Mouse (Mus musculus): ENCODE measurements around the gene Zfp78.

Gene Zfp78

DNA sequence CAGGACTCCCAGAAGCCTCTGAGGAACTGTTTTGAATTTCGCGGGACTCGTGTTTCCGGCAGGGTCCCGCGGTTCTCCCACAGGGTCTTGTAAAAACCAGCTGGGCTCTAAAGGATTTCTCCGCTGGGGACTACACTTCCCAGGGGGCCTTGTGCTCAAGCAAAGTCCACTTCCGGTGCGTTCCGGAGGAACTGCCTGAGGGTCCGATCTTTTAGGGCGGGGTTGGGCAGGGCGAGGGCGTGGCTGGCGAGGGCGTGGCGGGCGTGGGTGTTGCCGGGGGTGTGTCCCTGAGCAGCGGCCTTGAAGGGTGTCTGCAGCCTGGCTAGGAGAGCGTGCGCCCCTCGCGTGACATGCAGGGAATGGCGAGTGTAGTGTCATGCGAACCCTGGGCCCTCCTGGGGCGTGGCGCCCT is 20.0 kb downstream of the Zfp78 start, which contains the start of gene Zfp28:
Gene Zfp28 (plus strand): TSS at position 252 of the 412 bp plus-strand sequence.
- in situ Hi-C loops (cut with MboI; ENCODE audit: unreplicated experiment in 2 of 2): loop anchor here in 1 of 2 experiments (10.0 kb wide), 1 partner anchor 742 kb away; the partner anchor contains the start of gene Zfp954

DNA sequence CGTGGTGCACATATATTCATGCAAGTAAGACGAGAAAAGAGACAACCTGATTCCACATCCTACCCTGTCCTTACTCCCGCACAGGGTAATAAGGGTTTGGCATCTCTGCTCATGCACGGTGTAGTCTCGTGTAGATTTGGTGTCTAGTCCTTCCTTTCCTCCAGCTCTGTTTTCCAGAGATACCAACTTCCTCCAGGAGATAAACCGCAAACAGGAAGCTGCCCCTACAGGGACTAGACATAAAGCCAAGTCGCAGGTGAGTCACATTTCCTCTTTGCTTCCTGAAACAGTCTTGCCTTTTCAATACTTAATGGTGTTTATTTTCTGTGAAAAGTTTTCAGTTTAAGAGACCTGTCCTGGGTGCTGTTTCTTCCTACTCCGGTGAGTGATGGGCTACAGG is 20.9 kb downstream of the Zfp78 start:
- in situ Hi-C loops (cut with MboI; ENCODE audit: unreplicated experiment in 2 of 2): loop anchor here in 1 of 2 experiments (10.0 kb wide), 1 partner anchor 741 kb away; the partner anchor contains the start of gene Zfp954

DNA sequence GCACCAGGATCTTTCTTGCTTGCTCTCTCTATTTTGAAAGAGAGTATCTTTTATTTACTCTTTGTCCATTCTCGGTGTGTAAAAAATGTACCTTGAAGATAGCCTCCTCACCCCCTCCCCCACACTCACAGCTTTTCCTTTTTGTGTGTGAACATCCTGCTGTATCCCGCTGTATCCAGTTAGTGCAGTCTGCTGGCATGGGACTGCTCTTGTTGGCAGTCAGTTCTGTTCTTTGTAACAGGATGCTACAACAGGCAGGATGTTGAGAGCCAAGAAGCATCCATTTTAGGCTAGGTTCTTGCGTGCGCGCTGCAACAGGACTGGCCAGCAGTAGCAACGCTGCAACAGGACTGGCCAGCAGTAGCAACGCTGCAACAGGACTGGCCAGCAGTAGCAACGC is 23.9 kb downstream of the Zfp78 start:
- in situ Hi-C loops (cut with MboI; ENCODE audit: unreplicated experiment in 2 of 2): loop anchor here in 1 of 2 experiments (10.0 kb wide), 1 partner anchor 738 kb away; the partner anchor contains the start of gene Zfp954

DNA sequence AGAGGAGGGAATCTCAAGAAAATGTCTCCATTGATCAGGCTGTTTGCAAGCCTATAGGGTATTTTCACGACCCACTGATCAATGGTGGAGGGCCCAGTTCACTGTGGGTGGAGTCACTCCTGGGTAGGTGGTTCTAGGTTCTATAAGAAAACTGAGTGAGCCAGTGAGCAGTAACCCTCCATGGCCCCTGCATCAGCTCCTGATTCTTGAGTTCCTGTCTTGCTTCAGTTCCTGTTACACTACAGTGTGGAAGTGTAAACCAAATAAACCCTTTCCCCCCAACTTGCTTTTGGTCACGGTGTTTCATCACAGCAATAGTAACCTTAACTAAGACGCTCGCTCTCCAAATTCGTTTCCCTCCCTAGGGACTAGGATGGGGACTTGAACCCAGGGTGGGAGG is 25.9 kb downstream of the Zfp78 start:
- in situ Hi-C loops (cut with MboI; ENCODE audit: unreplicated experiment in 2 of 2): loop anchor here in 1 of 2 experiments (10.0 kb wide), 1 partner anchor 736 kb away; the partner anchor contains the start of gene Zfp954

DNA sequence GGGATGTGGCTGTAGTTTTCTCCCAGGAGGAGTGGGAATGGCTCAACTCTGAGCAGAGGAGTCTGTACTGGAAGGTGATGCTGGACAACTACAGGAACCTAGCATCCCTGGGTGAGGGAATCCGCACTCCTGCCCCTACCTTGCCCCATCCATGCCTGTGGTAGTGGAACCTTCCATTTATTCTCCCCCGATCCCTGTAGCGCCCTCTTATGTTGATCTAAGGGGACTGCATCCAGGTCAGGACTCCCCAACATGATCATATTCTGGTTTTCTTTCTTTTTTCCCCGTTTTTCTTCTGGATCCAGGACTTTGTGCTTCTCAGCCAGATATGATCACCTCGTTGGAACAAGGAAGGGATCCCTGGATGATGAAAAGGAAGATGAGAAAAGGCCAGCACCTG is 26.4 kb downstream of the Zfp78 start:
- in situ Hi-C loops (cut with MboI; ENCODE audit: unreplicated experiment in 2 of 2): loop anchor here in 1 of 2 experiments (10.0 kb wide), 1 partner anchor 735 kb away; the partner anchor contains the start of gene Zfp954

DNA sequence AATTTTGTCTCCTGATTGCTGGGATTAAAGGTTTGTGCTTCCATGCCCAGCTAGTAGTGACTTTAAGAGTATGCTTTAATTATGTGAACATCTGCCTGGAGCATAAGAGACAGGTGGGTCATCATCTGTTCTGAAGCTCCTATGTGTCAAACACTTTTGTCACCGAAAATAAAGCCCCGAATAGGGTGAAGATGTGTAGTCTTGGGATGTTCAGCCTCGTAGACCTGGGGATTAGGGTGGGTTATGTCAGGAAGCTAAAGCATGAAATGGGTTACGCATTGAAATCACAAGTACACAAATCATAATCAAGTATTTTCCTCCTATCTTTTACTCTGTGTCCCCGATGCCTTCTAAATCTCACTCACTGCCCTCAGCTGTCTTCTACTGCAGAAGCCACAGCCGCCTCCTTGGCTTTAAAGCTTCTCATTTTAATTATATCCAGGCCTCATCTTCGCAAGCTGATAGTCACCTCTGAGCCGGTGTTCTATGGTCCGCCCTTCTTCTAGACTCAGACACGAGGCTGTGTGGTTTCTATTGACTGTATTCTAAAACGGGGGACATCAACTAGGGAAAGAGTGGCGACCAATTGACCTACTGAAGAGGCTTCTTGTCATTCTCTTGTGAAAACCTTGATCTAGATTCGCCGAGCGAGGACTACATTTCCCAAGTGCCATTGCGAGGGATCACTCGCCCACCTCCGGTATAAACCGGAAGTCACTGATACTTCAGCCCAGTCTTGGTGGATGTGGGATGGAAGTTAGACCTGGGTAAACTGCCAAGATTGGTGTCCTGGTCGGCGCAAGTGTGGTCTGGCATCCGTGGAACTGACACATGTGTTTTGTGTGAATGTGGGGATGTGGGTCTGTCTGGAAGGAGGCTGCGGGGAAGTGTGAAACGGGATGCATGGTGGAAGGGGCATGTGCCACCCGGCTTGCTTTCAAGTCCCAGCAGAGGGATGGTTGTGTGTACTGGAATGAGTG is 35.2 kb downstream of the Zfp78 start, which contains the start of gene Smim17:
Gene Smim17 (plus strand): TSS at position 720 of the 980 bp plus-strand sequence.
- in situ Hi-C loops (cut with MboI; ENCODE audit: unreplicated experiment in 2 of 2): no loop called here

DNA sequence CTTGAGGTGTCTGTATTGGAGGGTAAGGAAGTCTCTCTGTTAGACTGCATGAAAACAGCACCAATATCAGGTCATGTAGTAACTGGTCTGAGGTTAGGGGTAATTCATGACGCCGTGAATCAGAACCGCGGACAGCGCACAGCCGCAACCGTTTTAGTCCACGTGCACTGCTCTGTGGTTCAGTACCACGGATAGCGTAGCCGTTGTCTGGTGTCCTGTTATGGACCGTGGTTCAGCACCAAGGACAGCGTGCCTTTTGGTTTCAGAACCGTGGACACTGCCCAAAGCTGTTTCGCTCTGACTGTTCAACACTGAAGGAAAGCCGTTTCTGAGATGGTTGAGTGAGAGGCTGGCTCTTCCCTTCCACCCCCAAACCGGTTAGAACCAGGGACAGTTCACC is 47.0 kb downstream of the Zfp78 start, which contains the start of gene Gm20715:
Gene Gm20715 (plus strand): TSS at position 235 of the 400 bp plus-strand sequence.
- in situ Hi-C loops (cut with MboI; ENCODE audit: unreplicated experiment in 2 of 2): no loop called here

DNA sequence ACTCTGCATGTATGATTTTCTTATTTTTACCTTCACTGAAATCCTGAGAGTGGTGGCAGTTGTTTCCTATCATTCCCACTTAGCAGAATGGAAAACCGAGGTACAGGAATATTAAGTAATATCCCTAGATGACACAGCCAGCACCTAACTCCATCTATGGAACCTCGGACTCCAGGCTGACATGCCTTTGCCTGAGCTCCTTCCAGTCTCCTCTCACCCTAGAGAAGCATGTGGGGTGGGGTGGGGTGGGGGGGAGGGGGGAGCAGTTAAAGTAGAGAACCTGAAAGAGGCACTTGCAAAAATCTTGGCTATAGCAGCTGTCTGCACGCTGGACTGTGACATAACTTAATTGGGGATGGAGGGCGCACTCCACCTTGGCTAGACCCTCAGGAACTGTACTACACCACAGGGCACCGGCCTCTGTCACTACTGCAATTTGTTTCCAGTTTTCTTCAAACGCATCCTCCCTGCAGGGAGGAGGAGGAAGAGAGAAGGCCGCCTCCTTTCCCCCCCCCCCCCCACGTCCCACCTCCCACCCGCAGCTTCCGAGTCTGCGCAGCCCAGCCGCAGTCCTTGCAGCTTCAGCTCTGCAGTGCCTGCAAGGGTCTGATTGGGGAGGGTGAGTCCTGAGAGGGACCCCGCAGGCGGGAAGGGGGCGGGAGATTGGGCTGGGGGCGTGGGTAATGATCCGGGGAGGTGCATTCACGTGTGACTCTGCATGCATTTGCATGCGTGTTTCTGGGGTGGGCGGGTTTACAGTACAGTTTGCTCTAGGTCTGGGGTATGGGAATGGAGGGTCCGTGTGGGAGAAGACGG is 51.8 kb downstream of the Zfp78 start:
- in situ Hi-C loops (cut with MboI; ENCODE audit: unreplicated experiment in 2 of 2): no loop called here

DNA sequence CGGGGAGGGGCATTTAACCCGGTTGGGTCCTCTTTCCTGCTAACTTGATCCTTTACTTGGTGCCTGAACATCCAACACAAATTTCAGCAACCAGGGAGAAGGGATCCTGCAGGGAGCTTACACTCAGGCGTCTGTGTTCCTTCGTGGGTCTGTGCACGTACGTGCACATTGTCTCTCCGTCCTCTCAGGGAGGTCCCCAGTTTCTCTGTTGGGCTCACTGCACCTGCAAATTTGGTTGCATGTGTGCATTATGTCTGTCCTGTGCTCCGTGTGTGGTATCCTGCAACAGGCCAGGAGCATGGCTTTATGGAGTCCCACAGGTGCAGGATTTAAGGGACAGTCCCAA is 52.3 kb downstream of the Zfp78 start:
- in situ Hi-C loops (cut with MboI; ENCODE audit: unreplicated experiment in 2 of 2): no loop called here

DNA sequence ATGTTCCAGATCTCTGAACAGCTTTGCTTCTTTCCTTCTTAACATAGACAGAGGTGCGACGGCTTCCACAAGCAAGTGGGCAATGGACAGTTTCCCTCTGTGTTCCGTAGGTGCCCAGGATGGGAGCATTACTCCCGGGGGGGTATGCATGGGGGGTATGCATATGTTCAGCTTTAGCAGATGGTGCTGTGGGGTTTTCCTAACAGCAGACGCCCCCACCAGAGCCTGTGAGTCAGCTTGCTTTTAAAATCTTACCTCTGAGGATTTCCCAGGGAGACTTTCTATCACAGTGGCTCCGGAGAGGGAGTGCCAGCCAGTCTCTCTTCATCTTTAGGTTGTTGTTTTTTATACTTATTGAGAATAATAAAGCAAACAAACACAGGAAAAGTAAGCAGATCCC is 56.8 kb downstream of the Zfp78 start:
- in situ Hi-C loops (cut with MboI; ENCODE audit: unreplicated experiment in 2 of 2): no loop called here

DNA sequence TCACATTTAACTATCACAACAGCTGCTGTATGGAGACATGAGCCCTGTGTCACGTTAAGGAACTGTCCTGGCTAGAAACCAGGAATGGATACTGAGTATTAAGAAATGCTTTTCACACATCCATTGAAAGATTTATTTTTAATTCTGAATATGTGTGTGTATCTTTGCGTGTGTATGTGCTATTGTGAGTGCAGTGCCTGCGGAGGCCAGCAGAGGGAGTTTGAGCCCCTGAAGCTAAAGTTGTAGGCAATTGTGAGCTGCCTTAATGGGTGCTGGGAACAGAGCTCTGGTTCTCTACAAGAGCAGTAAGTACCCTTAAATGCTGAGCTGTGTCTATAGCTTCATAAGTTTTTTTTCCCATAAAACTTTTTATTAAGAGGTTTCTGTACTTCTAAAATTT is 66.3 kb downstream of the Zfp78 start:
- in situ Hi-C loops (cut with MboI; ENCODE audit: unreplicated experiment in 2 of 2): loop anchor here in 1 of 2 experiments (5.0 kb wide), 1 partner anchor 72 kb away; no protein-coding TSS in a partner anchor

DNA sequence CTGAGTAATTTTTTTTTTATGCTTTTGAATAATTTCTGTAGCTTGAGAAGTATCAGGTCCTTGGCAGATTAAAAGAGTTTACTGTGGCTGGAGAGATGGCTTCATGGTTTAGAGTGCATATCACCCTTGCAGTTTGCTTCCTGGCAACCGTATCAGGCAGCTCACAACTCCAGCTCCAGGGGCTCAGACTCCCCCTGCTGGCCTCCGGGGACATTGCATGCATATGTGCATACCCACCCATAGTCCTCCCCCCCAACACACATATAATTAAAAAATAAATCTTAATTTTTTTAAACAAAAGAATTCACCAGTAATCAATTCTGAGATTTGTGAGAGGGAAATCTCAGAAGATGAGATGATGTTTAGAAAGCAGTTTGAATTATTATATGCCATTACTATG is 67.3 kb downstream of the Zfp78 start:
- in situ Hi-C loops (cut with MboI; ENCODE audit: unreplicated experiment in 2 of 2): no loop called here
